Mouse (Mus musculus) retina, postnatal 7 days (tissue): Measurements from ENCODE around the gene Ahctf1.

Experiments
- DNase-seq: peaks from one replicate; pipeline ENCODE4 v3.0.0-alpha.2; 2012; ENCODE audit warnings: low read depth, low spot score

Gene Ahctf1

DNA sequence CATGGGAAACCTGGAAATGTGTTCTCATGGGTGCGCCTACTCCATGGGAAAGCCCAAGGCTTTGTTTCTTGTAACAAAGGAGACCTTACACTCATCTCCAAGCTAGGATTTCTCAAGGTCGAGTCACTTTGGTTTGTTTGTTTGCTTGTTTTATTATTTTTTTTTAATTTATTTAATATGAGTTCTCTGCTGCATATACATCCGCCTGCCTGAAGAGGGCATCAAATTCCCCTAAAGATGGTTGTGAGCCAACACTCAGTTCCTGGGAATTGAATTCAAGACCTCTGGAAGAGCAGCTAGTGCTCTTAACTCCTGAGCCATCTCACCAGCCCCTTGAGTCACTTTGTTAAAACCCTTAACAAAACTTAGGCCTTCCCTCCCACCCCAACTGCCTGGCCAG, 90.1 kb downstream of the Ahctf1 start:
- no peak for DNase-seq

- DNase-seq: no peak
Measured at GRCm38 (mm10) chr1:179712658-179713057, 90.8 kb downstream of the Ahctf1 start.

GRCm38 (mm10) chr1:179710739-179711138, 92.7 kb downstream of the Ahctf1 start:
- no peak for DNase-seq

GRCm38 (mm10) chr1:179709390-179709789, 94.1 kb downstream of the Ahctf1 start:
- no peak for DNase-seq

- DNase-seq: no peak
Measured at GRCm38 (mm10) chr1:179705154-179705553, 98.3 kb downstream of the Ahctf1 start.

DNA sequence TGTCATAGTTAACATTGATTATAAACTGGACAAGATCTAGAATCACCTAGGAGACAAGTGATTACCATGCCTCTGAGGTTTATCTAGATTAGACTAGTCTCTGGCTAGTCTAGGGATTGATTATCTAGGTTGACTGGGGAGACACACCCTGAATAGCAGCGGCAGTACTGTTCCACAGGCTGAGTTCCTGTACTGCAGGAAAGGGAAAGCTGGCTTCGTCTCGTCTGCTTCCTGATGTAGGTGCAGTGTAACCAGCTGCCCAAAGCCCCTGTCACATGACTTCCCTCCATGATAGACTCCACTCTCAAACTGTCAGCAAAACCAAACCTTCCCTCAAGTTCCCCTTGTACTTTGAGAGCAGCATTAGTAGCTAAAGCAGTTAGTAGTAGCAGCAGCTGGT, 99.3 kb downstream of the Ahctf1 start:
- DNase-seq: no peak
